Mouse (Mus musculus): ENCODE measurements around the gene Lyzl4. TPM values are rescaled to one million over a fixed set of nuclear protein-coding genes. Genes with fewer than 3 reads are reported as not detected.

Lyzl4 gene
- polyA plus RNA-seq, 1 experiment from 2014 or later, result not detected

DNA sequence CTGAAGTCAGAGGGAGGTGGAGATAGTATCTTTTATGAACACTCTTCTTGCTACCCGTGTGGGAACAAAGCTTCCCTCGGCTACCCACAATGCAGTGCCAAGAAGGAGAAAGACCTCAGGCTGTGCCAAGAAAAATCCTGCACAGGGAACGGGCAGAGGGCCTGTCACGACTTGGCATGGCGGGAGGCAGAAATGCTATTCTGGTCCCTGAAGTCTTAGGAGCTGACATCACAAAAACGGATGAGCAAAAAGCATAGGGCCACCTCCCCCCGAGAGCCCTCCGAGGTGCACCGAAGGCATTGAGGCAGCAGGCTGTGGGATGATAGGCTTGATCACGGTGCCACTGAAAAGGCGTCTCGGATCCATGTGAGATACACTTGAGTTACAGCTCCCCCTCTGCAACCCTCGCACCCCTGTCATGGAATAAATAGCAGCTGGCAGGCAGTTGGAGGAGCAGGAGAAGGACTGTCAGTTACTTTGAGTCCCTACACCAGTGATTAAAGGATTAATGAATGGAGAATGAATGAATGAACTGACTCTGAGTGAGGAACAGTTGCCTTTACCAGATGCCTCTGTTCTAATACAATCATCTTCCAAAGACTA lies 48.8 kb downstream of the Lyzl4 start:
- no peaks in the 10 kb centered on the region for H3K27me3 ChIP-seq (ENCODE audit: insufficient read depth, poor library complexity, severe bottlenecking)
- H3K4me3 ChIP-seq, result no peak overlapping the region
- peaks cover 9% of the 10 kb centered on the region; the same call in 1 of the 2 replicates for H3K9me3 ChIP-seq
- DNase-seq (ENCODE audit: low spot score), result no peak
- H3K27ac ChIP-seq, result 0 out of 2 replicates have a peak overlapping the region, but pooled peaks have one; percentile 3
- 83% methylated on average over 13 of the region's 13 CpGs for WGBS
- H3K4me1 ChIP-seq (replicated peaks), result peaks cover 22% of the 10 kb centered on the region; the same call in 1 of the 2 replicates
- no peaks in the 10 kb centered on the region for H3K36me3 ChIP-seq

DNA sequence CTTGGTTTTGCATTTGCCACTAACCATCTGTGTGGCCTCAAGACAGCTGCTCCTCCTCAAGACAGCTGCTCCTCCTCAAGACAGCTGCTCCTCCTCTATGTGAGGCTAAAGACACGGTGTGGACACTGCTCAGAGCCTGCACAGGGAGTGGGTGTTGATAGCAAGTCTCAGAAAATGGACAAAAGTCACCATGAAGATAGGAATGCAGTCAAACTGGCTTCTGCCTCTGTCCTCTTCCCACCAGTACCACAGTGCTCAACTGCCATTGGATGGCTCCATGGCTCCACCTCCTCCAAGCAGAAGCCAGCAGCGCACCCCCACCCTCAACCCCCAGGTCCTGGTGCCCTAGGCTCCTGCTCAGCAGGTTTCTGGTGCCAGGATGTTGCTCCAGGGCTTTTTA lies 52.4 kb downstream of the Lyzl4 start:
- no peak for DNase-seq (ENCODE audit: low spot score)
- peaks cover 19% of the 10 kb centered on the region; the same call in 1 of the 2 replicates for H3K4me1 ChIP-seq (replicated peaks)
- no peak overlapping the region for H3K4me3 ChIP-seq
- H3K9me3 ChIP-seq, result peaks cover 9% of the 10 kb centered on the region; the same call in 1 of the 2 replicates
- WGBS, result 68% methylated on average over 2 of the region's 2 CpGs
- no peaks in the 10 kb centered on the region for H3K36me3 ChIP-seq
- H3K27me3 ChIP-seq (ENCODE audit: insufficient read depth, poor library complexity, severe bottlenecking), result no peaks in the 10 kb centered on the region
- 0 out of 2 replicates have a peak overlapping the region, but pooled peaks have one; percentile 40 for H3K27ac ChIP-seq

DNA sequence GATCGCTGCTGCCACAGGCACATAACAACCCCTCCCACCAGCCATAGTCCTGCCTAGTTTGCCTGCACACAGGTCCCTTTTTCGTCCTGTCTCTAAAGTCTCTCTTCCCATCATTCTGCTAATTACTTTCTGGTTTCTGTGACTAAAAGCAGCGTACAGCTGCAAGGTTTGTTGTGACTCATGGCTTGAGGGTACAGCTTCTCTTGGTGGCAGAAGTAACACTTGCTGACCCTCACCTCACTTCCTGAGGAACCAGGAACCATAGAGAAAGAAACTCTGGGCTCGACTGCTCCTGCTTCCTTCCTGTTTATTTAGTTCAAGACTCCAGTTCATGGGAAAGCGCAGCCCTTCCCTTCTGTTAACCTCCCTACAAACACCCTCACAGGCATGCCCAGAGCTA lies 67.5 kb downstream of the Lyzl4 start:
- no peaks in the 10 kb centered on the region for H3K27me3 ChIP-seq (ENCODE audit: insufficient read depth, poor library complexity, severe bottlenecking)
- no peak for DNase-seq (ENCODE audit: low spot score)
- no peak overlapping the region for H3K4me3 ChIP-seq
- H3K9me3 ChIP-seq, result no peaks in the 10 kb centered on the region
- H3K36me3 ChIP-seq, result no peaks in the 10 kb centered on the region
- no peak overlapping the region for H3K27ac ChIP-seq
- WGBS, result 74% methylated on average over 5 of the region's 5 CpGs
- no peaks in the 10 kb centered on the region for H3K4me1 ChIP-seq (replicated peaks)

DNA sequence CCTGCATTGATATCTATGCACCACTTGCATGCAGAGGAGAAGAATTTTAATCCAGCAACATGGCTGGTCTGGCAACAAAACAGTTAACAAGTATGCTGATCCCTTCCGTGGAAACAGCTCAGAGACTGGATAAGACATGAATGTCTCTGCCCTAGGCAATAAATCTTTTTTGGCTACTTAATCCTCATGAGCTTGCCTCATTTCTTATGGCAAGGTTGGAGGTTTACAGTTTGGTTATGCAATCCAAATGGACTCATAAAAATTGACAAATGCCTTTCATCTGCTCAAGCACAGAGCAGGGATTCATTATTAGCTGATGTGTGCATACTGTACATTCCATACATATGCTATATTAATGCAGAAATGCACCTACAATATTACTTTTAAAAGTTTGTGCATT lies 73.4 kb downstream of the Lyzl4 start:
- Histone ChIP-seq H3K4me3 (no peak overlapping the region), H3K36me3 (no peaks in the 10 kb centered on the region), H3K4me1 (replicated peaks) (0 out of 2 replicates have a peak, but pooled peaks cover 5% of the 10 kb centered on the region), H3K27ac (no peak overlapping the region), H3K27me3 (ENCODE audit: insufficient read depth, poor library complexity, severe bottlenecking) (no peaks in the 10 kb centered on the region), H3K9me3 (no peaks in the 10 kb centered on the region)
- 40% methylated on average over 1 of the region's 1 CpGs for WGBS
- DNase-seq (ENCODE audit: low spot score), result no peak

DNA sequence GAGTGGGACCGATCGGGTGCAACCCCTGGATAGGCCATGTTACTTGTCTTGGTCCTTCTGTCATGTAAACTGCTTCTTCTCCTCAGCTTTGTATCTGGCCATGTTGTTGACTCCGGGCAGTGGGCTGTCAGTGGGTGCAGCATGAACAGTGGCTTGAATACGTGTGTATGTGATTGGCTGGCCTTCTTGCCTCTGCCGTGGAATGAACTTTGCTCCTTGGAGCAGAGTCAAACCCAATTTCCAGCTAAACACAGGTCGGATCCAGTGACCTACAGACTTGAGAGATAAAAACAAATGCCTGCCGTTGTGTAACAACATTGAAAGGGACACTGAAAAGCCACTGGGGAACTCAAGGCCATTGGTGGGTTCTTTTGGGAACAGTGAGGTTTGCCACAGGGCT lies 75.5 kb downstream of the Lyzl4 start:
- 87% methylated on average over 7 of the region's 7 CpGs for WGBS
- Histone ChIP-seq H3K4me1 (replicated peaks) (0 out of 2 replicates have a peak, but pooled peaks cover 5% of the 10 kb centered on the region), H3K27me3 (ENCODE audit: insufficient read depth, poor library complexity, severe bottlenecking) (no peaks in the 10 kb centered on the region), H3K9me3 (no peaks in the 10 kb centered on the region), H3K27ac (no peak overlapping the region), H3K4me3 (no peak overlapping the region), H3K36me3 (no peaks in the 10 kb centered on the region)
- no peak for DNase-seq (ENCODE audit: low spot score)

DNA sequence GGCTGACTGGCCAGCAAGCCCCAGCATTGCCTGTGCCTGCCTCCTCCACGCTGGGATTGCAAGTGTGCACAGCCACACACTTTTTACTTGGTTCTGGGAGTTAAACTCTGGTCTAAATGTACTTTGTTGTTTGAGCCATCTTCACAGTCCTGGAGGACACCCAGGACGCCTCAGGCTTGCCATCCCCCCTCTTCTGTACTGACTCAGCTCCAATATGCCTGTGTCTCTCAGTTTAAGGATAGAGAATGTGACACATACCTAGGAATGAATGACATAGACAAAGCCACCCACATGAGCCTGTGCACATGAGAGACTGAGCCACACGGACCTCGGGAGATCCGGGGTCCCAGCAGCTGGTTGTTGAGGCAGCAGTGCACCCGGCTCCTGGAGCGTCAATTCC lies 78.6 kb downstream of the Lyzl4 start:
- no peaks in the 10 kb centered on the region for H3K27me3 ChIP-seq (ENCODE audit: insufficient read depth, poor library complexity, severe bottlenecking)
- WGBS, result 90% methylated on average over 7 of the region's 7 CpGs
- no peak overlapping the region for H3K27ac ChIP-seq
- no peaks in the 10 kb centered on the region for H3K9me3 ChIP-seq
- H3K36me3 ChIP-seq, result no peaks in the 10 kb centered on the region
- H3K4me3 ChIP-seq, result no peak overlapping the region
- DNase-seq (ENCODE audit: low spot score), result no peak
- H3K4me1 ChIP-seq (replicated peaks), result 0 out of 2 replicates have a peak, but pooled peaks cover 3% of the 10 kb centered on the region

DNA sequence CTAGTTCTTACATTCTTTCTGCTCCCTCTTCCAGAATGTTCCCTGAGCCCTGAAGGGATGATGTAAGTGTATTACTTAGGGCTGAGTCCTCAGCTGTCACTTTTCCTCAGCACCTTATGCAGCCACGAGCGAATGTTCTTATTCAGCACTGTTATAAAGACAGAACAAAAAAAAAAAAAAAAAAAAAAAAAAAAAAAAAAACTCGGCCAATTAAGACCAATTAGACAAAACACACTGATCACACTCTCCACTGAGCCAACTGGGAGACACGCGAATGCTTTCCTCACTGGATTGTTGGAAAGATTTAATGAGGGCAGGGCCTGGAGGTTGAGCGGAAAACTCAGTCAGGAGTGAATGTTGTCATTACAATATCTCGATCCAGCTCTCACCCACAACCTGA lies 81.4 kb downstream of the Lyzl4 start:
- DNase-seq (ENCODE audit: low spot score), result no peak
- no peak overlapping the region for H3K27ac ChIP-seq
- H3K27me3 ChIP-seq (ENCODE audit: insufficient read depth, poor library complexity, severe bottlenecking), result no peaks in the 10 kb centered on the region
- 78% methylated on average over 7 of the region's 7 CpGs for WGBS
- no peak overlapping the region for H3K4me3 ChIP-seq
- peaks cover 10% of the 10 kb centered on the region for H3K4me1 ChIP-seq (replicated peaks)
- no peaks in the 10 kb centered on the region for H3K36me3 ChIP-seq
- H3K9me3 ChIP-seq, result no peaks in the 10 kb centered on the region

DNA sequence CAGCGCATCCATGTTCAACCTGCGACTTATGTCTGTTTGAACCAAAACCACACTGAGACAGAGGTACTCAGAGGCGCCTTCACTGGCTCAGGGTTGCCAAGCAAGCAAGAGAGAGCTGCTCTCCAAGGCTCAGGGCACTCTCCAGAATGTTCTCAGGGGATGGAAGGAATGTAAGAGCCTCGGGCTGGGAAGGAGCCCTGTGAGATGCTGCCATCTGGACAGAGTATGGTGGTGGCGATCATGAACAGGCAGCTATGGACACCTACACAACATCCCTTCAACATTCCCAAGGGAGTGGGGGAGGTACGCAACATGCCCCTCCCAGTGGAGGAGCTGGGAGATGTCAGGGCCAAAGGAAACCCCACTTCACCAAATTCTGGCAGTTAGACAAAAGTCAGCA lies 83.7 kb downstream of the Lyzl4 start:
- no peak overlapping the region for H3K27ac ChIP-seq
- DNase-seq (ENCODE audit: low spot score), result no peak
- WGBS, result 87% methylated on average over 6 of the region's 6 CpGs
- H3K4me3 ChIP-seq, result no peak overlapping the region
- H3K36me3 ChIP-seq, result no peaks in the 10 kb centered on the region
- H3K27me3 ChIP-seq (ENCODE audit: insufficient read depth, poor library complexity, severe bottlenecking), result no peaks in the 10 kb centered on the region
- no peaks in the 10 kb centered on the region for H3K9me3 ChIP-seq
- peaks cover 14% of the 10 kb centered on the region for H3K4me1 ChIP-seq (replicated peaks)

DNA sequence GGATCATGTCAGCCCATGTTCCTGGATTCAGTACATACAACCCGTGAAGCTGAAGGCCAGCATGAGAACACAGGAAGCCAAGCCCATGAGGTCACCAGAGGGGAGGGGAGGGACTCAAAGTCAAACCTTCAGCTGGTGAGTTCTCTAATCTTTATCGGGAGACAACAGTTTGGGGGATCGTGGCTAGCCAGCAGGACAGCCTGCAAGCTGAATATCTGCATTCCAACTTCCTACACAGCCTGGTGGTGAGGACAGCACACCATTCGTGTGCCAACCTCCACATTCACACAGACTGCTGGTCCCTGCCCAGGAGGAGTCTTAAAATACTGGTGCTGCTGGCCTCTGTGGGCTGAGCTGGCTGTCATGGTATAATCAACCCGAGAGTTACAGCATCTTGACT lies 85.0 kb downstream of the Lyzl4 start:
- no peaks in the 10 kb centered on the region for H3K36me3 ChIP-seq
- H3K4me1 ChIP-seq (replicated peaks), result peaks cover 14% of the 10 kb centered on the region
- no peaks in the 10 kb centered on the region for H3K27me3 ChIP-seq (ENCODE audit: insufficient read depth, poor library complexity, severe bottlenecking)
- WGBS, result 71% methylated on average over 5 of the region's 5 CpGs
- no peaks in the 10 kb centered on the region for H3K9me3 ChIP-seq
- H3K27ac ChIP-seq, result no peak overlapping the region
- DNase-seq (ENCODE audit: low spot score), result no peak
- no peak overlapping the region for H3K4me3 ChIP-seq

DNA sequence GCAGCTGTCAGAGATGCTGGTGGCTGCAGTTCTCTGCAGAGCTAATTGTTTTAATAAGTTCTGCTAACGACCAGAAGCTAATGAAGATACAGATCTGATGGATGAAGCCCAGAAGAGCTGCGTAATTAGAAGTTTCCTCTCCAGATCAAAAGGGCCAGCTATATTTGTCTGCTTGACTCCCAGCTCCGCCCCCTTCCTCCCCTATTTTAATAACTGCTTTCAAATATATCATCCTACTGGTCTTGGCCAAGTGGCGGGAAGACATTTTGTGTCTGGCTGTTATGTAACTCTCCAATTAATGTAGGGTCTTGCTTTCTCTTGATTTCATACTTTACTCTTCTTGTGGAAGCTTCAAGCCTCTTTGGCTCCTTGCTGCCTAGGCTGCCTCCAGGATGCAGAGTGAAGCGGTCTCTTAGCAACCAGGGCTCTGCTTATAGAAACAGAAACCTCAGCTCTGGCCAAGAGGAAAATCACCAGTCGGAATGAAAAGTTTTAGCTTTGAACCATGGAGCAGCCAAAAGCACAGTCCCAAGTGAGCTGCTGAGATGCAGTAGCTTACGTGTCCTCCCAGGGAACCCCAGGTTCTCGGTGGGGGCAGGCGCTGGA lies 86.4 kb downstream of the Lyzl4 start:
- H3K4me3 ChIP-seq, result no peak overlapping the region
- no peak overlapping the region for H3K27ac ChIP-seq
- H3K9me3 ChIP-seq, result no peaks in the 10 kb centered on the region
- no peaks in the 10 kb centered on the region for H3K36me3 ChIP-seq
- no peaks in the 10 kb centered on the region for H3K27me3 ChIP-seq (ENCODE audit: insufficient read depth, poor library complexity, severe bottlenecking)
- 68% methylated on average over 9 of the region's 9 CpGs for WGBS
- peaks cover 14% of the 10 kb centered on the region for H3K4me1 ChIP-seq (replicated peaks)
- DNase-seq (ENCODE audit: low spot score), result peak; percentile 19

DNA sequence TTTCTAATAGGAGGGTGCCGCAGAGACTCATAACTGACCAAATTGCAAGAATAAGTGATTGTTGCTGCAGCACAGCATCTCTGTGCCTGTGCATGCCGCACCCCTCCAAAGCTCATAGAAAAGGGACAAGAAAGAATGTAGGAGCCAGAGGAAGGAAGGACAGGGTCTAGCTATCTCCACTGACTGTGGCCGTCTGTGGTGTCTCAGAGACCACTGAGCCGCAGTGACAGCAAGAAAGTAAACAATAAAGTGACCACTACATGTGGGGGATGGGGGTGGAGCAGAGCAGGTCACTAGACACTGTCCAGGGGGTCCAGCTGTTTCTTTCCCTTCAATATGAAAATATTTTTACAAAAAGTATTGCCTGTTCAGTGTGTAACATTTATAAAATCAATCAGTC lies 88.3 kb downstream of the Lyzl4 start:
- Histone ChIP-seq H3K36me3 (no peaks in the 10 kb centered on the region), H3K27ac (no peak overlapping the region), H3K27me3 (ENCODE audit: insufficient read depth, poor library complexity, severe bottlenecking) (no peaks in the 10 kb centered on the region), H3K4me3 (no peak overlapping the region), H3K4me1 (replicated peaks) (peaks cover 11% of the 10 kb centered on the region), H3K9me3 (no peaks in the 10 kb centered on the region)
- no peak for DNase-seq (ENCODE audit: low spot score)
- WGBS, result 75% methylated on average over 4 of the region's 4 CpGs

DNA sequence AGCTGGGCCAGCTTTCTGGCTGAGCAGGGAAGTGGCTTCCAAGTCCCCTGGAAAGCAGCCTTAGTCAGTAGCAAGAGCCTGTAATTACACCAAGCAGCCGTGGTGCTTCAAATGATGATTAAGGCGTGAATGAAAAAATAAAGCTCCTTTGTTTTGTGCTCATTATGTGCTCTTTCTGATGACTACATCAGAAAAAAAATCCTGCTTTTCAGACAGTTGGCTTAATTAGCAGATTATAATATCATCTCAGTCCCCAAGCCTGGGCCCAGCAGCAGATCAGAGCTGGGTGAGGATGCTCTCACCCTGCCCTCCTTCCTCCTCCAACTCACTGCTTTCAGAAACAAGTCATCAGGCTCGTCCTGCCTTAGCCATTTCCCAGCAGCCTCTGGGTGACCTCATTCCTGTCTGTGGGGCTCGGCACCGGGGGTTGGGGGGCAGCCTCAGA lies 91.5 kb downstream of the Lyzl4 start:
- DNase-seq (ENCODE audit: low spot score), result no peak
- H3K27ac ChIP-seq, result no peak overlapping the region
- H3K27me3 ChIP-seq (ENCODE audit: insufficient read depth, poor library complexity, severe bottlenecking), result no peaks in the 10 kb centered on the region
- peaks cover 2% of the 10 kb centered on the region for H3K4me1 ChIP-seq (replicated peaks)
- no peaks in the 10 kb centered on the region for H3K36me3 ChIP-seq
- H3K4me3 ChIP-seq, result no peak overlapping the region
- H3K9me3 ChIP-seq, result no peaks in the 10 kb centered on the region
- 69% methylated on average over 5 of the region's 5 CpGs for WGBS

DNA sequence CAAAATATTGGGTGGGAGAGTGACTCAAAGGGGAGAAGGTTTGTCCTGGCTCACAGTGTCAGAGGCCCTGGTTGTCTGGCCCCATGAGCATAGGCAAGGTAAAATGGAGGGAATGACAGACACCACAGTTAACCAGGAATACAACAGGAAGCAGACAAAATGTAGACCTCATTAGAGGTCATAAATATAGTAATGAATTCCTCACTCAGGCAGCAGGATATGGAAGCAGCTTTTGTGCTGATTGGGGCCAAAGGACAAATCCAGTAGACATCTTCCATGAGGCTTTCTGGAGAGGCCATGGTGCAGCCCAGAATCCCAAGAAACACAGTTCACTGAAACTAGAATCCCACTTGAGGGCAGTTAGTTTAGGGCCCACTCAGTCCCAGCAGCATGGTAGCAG lies 92.5 kb downstream of the Lyzl4 start:
- no peak for DNase-seq (ENCODE audit: low spot score)
- no peak overlapping the region for H3K27ac ChIP-seq
- no peaks in the 10 kb centered on the region for H3K36me3 ChIP-seq
- no peaks in the 10 kb centered on the region for H3K4me1 ChIP-seq (replicated peaks)
- H3K27me3 ChIP-seq (ENCODE audit: insufficient read depth, poor library complexity, severe bottlenecking), result no peaks in the 10 kb centered on the region
- no peak overlapping the region for H3K4me3 ChIP-seq
- H3K9me3 ChIP-seq, result no peaks in the 10 kb centered on the region
